Mouse (Mus musculus) stomach, postnatal 0 days (tissue): ENCODE data around the gene Fbxw7. TPM values are rescaled to one million over a fixed set of nuclear protein-coding genes. Genes with fewer than 3 reads are reported as not detected.
A peak's percentile ranks its signal among the peaks of the same experiment; 100 is the strongest.

Source experiments
- ATAC-seq: fragments of 200-750 bp; cut with Nextera tagmentation; 2 replicates; pipeline ENCODE4 v1.8.0; 2017; ENCODE audit not compliant: low FRiP score, low TSS enrichment
- DNase-seq: peaks from one replicate; pipeline ENCODE4 v3.0.0-alpha.2; 2016; ENCODE audit warnings: low spot score
- H3K27ac ChIP-seq: fragments of 300-500 bp; sonication (generic); replicated peaks from 2 replicates; pipeline ENCODE4 v1.5.1; 2014; ENCODE audit warnings: mild to moderate bottlenecking, control low read depth
- H3K27me3 ChIP-seq: fragments of 300-500 bp; sonication (generic); 2 replicates; pipeline ENCODE4 v1.6.1; 2014; ENCODE audit warnings: low read length; ENCODE audit not compliant: control insufficient read depth, insufficient read depth
- H3K36me3 ChIP-seq: fragments of 300-500 bp; sonication (generic); 2 replicates; pipeline ENCODE4 v1.6.1; 2014; ENCODE audit warnings: low read length, mixed read lengths; ENCODE audit not compliant: control insufficient read depth, insufficient read depth
- H3K4me1 ChIP-seq: fragments of 300-500 bp; sonication (generic); replicated peaks from 2 replicates; pipeline ENCODE4 v1.6.1; 2014; ENCODE audit warnings: antibody characterized with exemption; ENCODE audit not compliant: control insufficient read depth, insufficient read depth
- H3K4me2 ChIP-seq: fragments of 300-500 bp; sonication (generic); replicated peaks from 2 replicates; pipeline ENCODE4 v1.6.1; 2014; ENCODE audit warnings: low read depth, mild to moderate bottlenecking, control low read depth, moderate library complexity
- H3K4me3 ChIP-seq: fragments of 300-500 bp; sonication (generic); 2 replicates; pipeline ENCODE4 v1.5.1; 2014; ENCODE audit warnings: low read depth, low read length, control low read depth
- H3K9ac ChIP-seq: fragments of 300-500 bp; sonication (generic); 2 replicates; pipeline ENCODE4 v1.6.1; 2014; ENCODE audit warnings: mild to moderate bottlenecking, low read length, control low read depth, mixed read lengths
- H3K9me3 ChIP-seq: fragments of 300-500 bp; sonication (generic); 2 replicates; pipeline ENCODE4 v1.6.1; 2016; ENCODE audit warnings: low read length; ENCODE audit not compliant: control insufficient read depth
- CTCF ChIP-seq: IDR thresholded peaks from 2 replicates; pipeline ENCODE4 v1.5.1; 2016; ENCODE audit warnings: antibody characterized with exemption, low read depth, mild to moderate bottlenecking, moderate library complexity
- EP300 ChIP-seq: optimal IDR thresholded peaks from 2 replicates; pipeline ENCODE3; 2016; ENCODE audit warnings: antibody characterized with exemption
- WGBS: fragments of 180-500 bp; shearing (Covaris S2); extraction: QIAGEN DNeasy Blood & Tissue Kit; methylation state at CpG from one replicate; pipeline ENCODE4 v1.1.7; 2014; 5-methylcytosine and 5-hydroxymethylcytosine counted together
- polyA plus RNA-seq: library from polyadenylated mRNA; unstranded; fragments of >200 nt; fragmentation: Nextera tagmentation; extraction: Ambion mirVana; gene quantifications from 2 replicates; pipeline ENCODE4 v1.2.1, GENCODE M21; 2015

Gene Fbxw7
- polyA plus RNA-seq, 1 experiment from 2014 or later, result 7.4 TPM

DNA sequence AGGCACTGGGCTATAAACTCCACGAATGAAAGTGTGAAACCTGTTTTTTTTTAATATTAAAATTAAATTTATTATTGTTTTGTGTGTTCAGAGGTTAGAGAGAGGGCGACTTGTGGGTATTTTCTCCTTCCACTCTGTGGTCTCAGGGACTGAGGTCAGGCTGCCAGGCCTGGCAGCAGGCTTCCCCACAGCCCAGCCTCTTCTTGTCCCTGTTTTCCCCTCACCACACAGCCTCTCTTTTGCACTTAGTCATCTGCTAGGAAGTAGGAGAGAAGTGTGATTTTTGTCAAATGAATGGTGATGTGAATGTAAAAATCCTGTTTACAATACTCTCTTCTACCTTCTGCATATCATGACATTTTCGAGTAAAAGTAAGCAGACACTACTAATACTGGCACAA is 7.2 kb upstream of the Fbxw7 start:
- H3K27me3 ChIP-seq, result no peaks in the 10 kb centered on the region
- 70% methylated on average over 3 of the region's 3 CpGs for WGBS
- H3K9ac ChIP-seq, result no peak overlapping the region
- no peak overlapping the region for H3K27ac ChIP-seq
- H3K9me3 ChIP-seq, result no peaks in the 10 kb centered on the region
- H3K4me2 ChIP-seq, result no peak overlapping the region
- no peak overlapping the region for H3K4me3 ChIP-seq
- DNase-seq (no peak), ATAC-seq (no peak)
- no peaks in the 10 kb centered on the region for H3K36me3 ChIP-seq
- H3K4me1 ChIP-seq, result no peaks in the 10 kb centered on the region
- no peak for TF ChIP-seq EP300
- TF ChIP-seq CTCF, result no peak

DNA sequence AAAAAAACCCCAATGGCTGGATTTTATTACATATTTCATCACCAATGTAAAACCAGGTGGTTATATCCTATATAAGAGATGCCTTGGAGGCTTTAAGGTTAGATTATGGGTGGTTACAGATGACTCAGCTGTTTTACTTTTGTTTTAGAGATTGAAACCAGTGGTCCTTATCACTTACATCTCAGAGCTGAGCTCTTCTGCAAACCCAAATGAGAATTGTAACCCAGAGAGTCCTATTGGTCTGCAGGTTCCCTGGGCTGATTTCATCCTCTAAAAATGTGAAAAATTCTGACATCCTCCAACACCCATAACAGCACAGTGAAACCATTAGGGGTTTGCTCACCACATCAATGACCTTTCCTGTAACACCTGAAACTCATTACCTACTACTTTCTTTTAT is 6.2 kb upstream of the Fbxw7 start:
- H3K4me2 ChIP-seq, result no peak overlapping the region

DNA sequence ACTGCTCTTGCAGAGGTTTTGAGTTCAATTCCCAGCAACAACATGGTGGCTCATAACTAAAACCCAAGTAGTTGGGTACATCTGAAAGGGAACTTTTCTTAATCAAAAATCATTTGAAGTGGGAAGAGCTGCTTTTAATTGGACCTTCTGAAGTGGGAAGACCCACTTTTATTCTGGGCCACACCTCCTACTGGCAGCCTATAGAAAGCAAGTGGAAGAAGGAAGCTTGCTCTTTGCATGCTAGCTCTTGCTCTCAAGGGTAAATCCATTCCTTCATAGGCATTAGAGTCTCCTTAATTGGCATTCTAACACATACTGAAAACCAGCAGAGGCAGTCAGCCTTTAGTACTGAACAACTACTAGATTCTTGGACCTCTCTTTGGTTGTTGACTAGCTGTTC is 4.3 kb upstream of the Fbxw7 start:
- Histone ChIP-seq H3K4me1 (no peaks in the 10 kb centered on the region), H3K27ac (no peak overlapping the region), H3K4me2 (no peak overlapping the region), H3K27me3 (no peaks in the 10 kb centered on the region), H3K9me3 (no peaks in the 10 kb centered on the region), H3K36me3 (no peaks in the 10 kb centered on the region), H3K9ac (no peak overlapping the region), H3K4me3 (no peak overlapping the region)
- DNase-seq (no peak), ATAC-seq (no peak)
- TF ChIP-seq EP300, result no peak
- no peak for TF ChIP-seq CTCF

More for the DNA sequence above, 6.2 kb upstream of the Fbxw7 start:
- no peaks in the 10 kb centered on the region for H3K27me3 ChIP-seq
- no peaks in the 10 kb centered on the region for H3K36me3 ChIP-seq
- H3K9ac ChIP-seq, result no peak overlapping the region
- no peak overlapping the region for H3K27ac ChIP-seq
- H3K4me1 ChIP-seq, result no peaks in the 10 kb centered on the region
- DNase-seq (no peak), ATAC-seq (no peak)
- no peaks in the 10 kb centered on the region for H3K9me3 ChIP-seq
- TF ChIP-seq CTCF (no peak), EP300 (no peak)
- no peak overlapping the region for H3K4me3 ChIP-seq

DNA sequence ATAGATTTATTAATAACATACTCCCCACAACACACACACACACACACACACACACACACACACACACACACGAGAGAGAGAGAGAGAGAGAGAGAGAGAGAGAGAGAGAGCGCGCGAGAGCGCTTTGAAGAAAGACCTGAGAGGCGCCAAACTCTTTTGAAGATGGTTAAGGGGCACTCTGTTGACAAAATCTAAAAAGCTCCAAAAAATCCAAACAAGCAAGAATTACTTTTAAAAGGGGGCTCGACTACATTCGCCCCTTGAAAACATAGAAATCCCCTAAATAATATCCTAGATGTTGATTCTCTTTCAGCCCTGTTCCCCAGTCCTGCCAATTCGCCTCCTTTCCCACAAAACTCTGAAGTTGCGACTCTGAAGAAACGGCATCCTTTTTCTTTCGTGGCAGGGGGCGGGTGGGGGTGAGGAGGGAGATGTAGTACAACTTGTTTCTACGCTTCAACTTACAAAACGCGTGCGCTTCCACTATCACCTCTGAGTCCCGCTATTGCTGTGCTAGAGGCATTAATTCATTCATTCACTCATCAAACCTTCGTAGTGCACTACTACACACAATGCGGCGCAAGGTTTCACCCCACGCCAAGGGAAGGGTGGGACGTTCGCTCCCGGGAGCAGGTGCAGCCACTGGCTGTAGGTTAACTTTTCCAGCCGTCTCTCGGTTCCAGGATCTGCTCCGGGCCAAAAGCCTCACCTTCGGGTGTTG is 1.5 kb upstream of the Fbxw7 start:
- ATAC-seq, result no peak
- TF ChIP-seq EP300, result no peak
- no peak for TF ChIP-seq CTCF
- Histone ChIP-seq H3K27me3 (no peaks in the 10 kb centered on the region), H3K9me3 (no peaks in the 10 kb centered on the region), H3K4me3 (peak overlapping the region; percentile 98), H3K9ac (peak overlapping the region; percentile 78), H3K36me3 (no peaks in the 10 kb centered on the region), H3K4me1 (no peaks in the 10 kb centered on the region), H3K27ac (peak overlapping the region; percentile 93), H3K4me2 (peak overlapping the region; percentile 87)
- DNase-seq, result no peak
- whole genome bisulfite sequencing, result under 1% methylated on average over 29 of the region's 29 CpGs

DNA sequence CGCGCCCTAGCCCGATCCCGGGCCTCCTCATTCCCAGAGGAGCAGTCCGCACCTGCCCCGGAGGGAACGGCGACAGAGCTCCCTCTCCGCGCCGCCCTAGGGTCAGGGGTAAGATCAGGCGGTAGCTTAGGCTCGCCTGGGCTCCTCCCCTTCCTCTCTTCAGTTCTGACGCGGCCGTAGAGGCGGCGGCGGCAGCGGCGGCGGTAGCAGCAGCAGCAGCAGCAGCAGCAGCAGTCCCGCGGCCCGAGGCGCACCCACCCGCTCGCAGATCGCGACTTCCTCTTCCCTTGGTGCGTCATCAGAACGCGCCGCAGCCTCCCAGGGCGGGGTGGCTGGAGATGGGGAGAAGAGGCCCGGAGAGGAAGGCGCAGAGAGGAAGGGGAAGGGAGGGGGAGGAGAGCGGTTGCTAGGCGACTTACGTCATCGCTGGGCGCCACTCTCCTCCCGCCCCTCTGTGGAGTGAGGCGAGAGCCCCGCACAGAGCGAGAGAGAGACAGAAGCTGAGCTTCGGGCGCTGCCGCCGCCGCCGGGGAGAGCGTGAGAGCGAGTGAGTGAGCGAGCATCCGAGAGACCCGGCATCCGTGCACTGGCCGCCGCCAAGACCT is 809 bp upstream of the Fbxw7 start:
- Histone ChIP-seq H3K4me1 (no peaks in the 10 kb centered on the region), H3K9ac (peak overlapping the region; percentile 91), H3K4me3 (peak overlapping the region; percentile 98), H3K36me3 (no peaks in the 10 kb centered on the region), H3K27me3 (no peaks in the 10 kb centered on the region), H3K4me2 (peak overlapping the region; percentile 99), H3K9me3 (no peaks in the 10 kb centered on the region), H3K27ac (peak overlapping the region; percentile 99)
- TF ChIP-seq CTCF (0 out of 2 replicates have a peak, but pooled peaks have one; percentile 2), EP300 (no peak)
- peak; percentile 100 for DNase-seq
- peak; percentile 95 for ATAC-seq
- 0% methylated on average over 32 of the region's 60 CpGs for WGBS

DNA sequence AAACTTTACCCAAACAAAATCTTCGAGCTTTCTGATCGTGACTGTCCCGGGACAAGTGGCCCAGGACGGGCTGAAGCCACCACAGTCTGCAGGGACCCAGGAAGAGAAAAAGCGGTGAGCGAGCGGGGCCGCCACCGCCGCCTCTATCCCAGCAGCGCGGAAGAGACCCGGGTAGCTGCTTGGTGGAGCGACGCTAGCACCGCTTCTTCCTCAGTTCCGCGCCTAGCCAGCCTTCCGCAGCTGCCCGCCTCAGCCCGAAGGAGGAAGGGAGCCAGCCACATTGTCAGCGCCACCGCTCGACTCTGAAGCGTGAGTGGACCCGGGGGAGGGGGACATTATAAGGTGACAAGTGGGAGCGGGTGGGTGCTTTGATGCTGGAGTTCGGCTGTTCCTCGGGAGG is 393 bp downstream of the Fbxw7 start:
- TF ChIP-seq CTCF, result no peak
- TF ChIP-seq EP300, result no peak
- no peak for ATAC-seq
- under 1% methylated on average over 25 of the region's 29 CpGs for WGBS
- DNase-seq, result peak; percentile 61
- H3K27ac ChIP-seq, result peak overlapping the region; percentile 99
- peak overlapping the region; percentile 91 for H3K9ac ChIP-seq
- no peaks in the 10 kb centered on the region for H3K27me3 ChIP-seq
- H3K4me1 ChIP-seq, result no peaks in the 10 kb centered on the region
- no peaks in the 10 kb centered on the region for H3K9me3 ChIP-seq
- no peaks in the 10 kb centered on the region for H3K36me3 ChIP-seq
- peak overlapping the region; percentile 99 for H3K4me2 ChIP-seq
- H3K4me3 ChIP-seq, result peak overlapping the region; percentile 98
